Mouse (Mus musculus): ENCODE measurements around the gene Cd68. TPM values are rescaled to one million over a fixed set of nuclear protein-coding genes. Genes with fewer than 3 reads are reported as not detected.
A peak's percentile ranks its signal among the peaks of the same experiment; 100 is the strongest.
"Not testable (repeated sequence)": the region's sequence is repeated elsewhere in the genome, so short reads cannot be mapped to it uniquely, and the experiment has no call there.

The Cd68 gene
- polyA plus RNA-seq, 1 experiment, result 24.7 TPM

DNA sequence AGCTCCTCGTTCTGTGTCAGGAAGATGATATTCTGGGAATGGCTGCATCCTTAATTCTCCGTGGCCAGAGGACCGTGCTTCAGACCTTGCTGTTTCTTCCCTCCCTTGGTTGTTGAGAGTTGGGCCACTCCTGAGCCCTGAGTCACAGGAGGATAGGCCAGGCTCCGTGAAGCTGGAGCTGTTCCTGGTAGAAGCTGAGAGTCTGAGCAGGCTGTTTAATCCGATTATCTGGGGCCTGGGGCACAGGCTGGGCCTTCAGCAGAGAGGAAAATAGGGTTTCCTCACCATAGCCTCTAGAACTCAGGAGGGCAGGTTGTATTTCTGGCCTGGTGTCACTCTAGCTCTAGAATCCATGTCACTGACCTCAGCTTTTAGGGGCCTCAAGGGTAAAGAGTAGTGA, 12.6 kb downstream of the Cd68 start:
- 72% methylated on average over 5 of the region's 5 CpGs for WGBS
- Histone ChIP-seq H3K4me1 (ENCODE audit: control insufficient read depth, insufficient read depth, insufficient read length, low read length) (no peaks in the 10 kb centered on the region), H3K27ac (ENCODE audit: insufficient read depth, low read depth, low read length) (no peak overlapping the region), H3K36me3 (ENCODE audit: control insufficient read depth, insufficient read depth, low read length) (peaks cover 66% of the 10 kb centered on the region), H3K27me3 (ENCODE audit: control insufficient read depth, insufficient read depth, low read length) (no peaks in the 10 kb centered on the region), H3K4me3 (ENCODE audit: low read depth, low read length) (no peak overlapping the region)
- no peak for TF ChIP-seq CTCF (IDR thresholded peaks at IDR 0.05; ENCODE audit: extremely low read depth, insufficient read length, insufficient replicate concordance, low read depth, low read length)

DNA sequence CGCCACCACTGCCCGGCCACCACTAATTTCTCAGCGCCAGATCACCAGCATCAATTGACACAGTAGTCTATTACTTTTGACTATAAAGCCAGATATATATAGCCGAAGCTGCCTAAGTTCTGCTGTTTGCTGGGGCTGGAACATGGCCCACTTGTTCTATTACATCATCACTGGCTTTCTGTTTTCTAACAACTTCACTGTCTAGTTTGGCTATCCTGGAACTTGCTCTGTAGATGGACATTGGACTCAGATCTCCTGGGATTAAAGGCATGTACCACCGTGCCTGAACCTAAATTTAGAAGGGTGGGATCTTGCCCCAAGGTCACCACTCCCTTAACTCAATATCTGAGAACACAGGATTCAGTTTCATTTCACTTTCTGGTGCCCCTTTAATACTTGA, 20.1 kb downstream of the Cd68 start:
- no peak overlapping the region for H3K4me3 ChIP-seq (ENCODE audit: low read depth, low read length)
- no peaks in the 10 kb centered on the region for H3K27me3 ChIP-seq (ENCODE audit: control insufficient read depth, insufficient read depth, low read length)
- no peak overlapping the region for H3K27ac ChIP-seq (ENCODE audit: insufficient read depth, low read depth, low read length)
- no peak for TF ChIP-seq CTCF (IDR thresholded peaks at IDR 0.05; ENCODE audit: extremely low read depth, insufficient read length, insufficient replicate concordance, low read depth, low read length)
- TF ChIP-seq POLR2A (IDR thresholded peaks at IDR 0.05; ENCODE audit: low read depth, low read length), result no peak
- WGBS, result 76% methylated on average over 5 of the region's 5 CpGs
- H3K4me1 ChIP-seq (ENCODE audit: control insufficient read depth, insufficient read depth, insufficient read length, low read length), result no peaks in the 10 kb centered on the region
- peaks cover 76% of the 10 kb centered on the region for H3K36me3 ChIP-seq (ENCODE audit: control insufficient read depth, insufficient read depth, low read length)

DNA sequence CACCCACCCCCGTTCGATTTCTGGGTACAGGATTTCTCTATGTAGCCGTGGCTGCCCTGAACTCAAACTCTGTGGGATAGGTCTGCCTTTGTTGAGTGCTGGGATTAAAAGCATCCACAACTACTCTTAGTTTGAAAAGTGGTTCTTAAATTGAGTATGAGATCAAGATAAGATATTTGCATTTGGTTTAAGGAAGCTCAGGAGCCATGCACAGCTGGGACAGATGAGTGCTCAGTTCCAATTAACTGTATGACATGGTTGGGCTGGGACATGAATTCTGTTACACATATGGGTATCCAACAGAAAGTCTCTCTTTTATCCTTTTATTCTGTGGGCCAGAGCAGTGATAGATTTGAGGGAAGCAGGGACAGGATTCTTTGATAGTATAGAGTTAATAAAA, 30.5 kb downstream of the Cd68 start:
- H3K27me3 ChIP-seq (ENCODE audit: control insufficient read depth, insufficient read depth, low read length), result no peaks in the 10 kb centered on the region
- 39% methylated on average over 3 of the region's 3 CpGs for WGBS
- no peak overlapping the region for H3K27ac ChIP-seq (ENCODE audit: insufficient read depth, low read depth, low read length)
- H3K36me3 ChIP-seq (ENCODE audit: control insufficient read depth, insufficient read depth, low read length), result peaks cover 16% of the 10 kb centered on the region
- no peak overlapping the region for H3K4me3 ChIP-seq (ENCODE audit: low read depth, low read length)
- no peaks in the 10 kb centered on the region for H3K4me1 ChIP-seq (ENCODE audit: control insufficient read depth, insufficient read depth, insufficient read length, low read length)
- no peak for TF ChIP-seq CTCF (IDR thresholded peaks at IDR 0.05; ENCODE audit: extremely low read depth, insufficient read length, insufficient replicate concordance, low read depth, low read length)

DNA sequence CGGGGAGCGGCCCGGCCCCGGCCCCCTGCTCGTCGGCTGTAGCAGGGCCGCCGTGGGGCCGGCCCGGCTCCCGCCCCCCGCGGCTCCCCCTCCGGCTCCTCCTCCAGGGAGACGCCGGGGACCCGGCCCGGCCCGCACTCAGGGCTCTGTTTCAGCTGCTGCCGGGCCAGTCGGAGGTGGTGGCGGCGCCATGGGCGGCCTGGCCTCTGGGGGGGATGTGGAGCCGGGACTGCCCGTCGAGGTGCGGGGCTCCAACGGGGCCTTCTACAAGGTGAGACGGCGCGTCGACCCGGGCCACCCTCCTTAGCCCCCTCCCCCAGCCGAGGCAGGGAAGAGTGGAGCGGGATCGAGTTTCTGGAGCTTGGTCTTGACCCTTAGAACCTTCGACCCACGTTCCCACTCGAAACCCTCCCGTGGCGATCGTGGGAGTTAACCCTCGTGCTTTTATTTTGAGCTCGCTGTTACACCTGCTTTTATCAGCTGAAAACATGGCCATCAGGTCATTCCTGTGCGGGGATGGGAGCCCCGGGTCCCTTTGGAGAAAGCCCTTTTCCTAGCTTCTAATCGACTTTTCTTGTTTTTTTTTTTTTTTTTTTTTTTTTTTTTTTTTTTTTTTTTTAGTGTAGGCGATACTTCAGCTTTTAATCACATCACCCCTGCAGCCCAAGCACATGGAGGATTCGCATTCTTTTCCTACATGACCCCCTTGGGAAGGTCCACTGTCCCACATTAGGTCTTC, 32.7 kb downstream of the Cd68 start:
- TF ChIP-seq CTCF (IDR thresholded peaks at IDR 0.05; ENCODE audit: extremely low read depth, insufficient read length, insufficient replicate concordance, low read depth, low read length) (no peak), POLR2A (IDR thresholded peaks at IDR 0.05; ENCODE audit: low read depth, low read length) (no peak)
- Histone ChIP-seq H3K4me1 (ENCODE audit: control insufficient read depth, insufficient read depth, insufficient read length, low read length) (no peaks in the 10 kb centered on the region), H3K36me3 (ENCODE audit: control insufficient read depth, insufficient read depth, low read length) (peaks cover 2% of the 10 kb centered on the region), H3K27ac (ENCODE audit: insufficient read depth, low read depth, low read length) (peak overlapping the region; percentile 26; the same call in 1 of the 2 replicates), H3K4me3 (ENCODE audit: low read depth, low read length) (peak overlapping the region; percentile 86), H3K27me3 (ENCODE audit: control insufficient read depth, insufficient read depth, low read length) (no peaks in the 10 kb centered on the region)
- under 1% methylated on average over 50 of the region's 50 CpGs for WGBS

DNA sequence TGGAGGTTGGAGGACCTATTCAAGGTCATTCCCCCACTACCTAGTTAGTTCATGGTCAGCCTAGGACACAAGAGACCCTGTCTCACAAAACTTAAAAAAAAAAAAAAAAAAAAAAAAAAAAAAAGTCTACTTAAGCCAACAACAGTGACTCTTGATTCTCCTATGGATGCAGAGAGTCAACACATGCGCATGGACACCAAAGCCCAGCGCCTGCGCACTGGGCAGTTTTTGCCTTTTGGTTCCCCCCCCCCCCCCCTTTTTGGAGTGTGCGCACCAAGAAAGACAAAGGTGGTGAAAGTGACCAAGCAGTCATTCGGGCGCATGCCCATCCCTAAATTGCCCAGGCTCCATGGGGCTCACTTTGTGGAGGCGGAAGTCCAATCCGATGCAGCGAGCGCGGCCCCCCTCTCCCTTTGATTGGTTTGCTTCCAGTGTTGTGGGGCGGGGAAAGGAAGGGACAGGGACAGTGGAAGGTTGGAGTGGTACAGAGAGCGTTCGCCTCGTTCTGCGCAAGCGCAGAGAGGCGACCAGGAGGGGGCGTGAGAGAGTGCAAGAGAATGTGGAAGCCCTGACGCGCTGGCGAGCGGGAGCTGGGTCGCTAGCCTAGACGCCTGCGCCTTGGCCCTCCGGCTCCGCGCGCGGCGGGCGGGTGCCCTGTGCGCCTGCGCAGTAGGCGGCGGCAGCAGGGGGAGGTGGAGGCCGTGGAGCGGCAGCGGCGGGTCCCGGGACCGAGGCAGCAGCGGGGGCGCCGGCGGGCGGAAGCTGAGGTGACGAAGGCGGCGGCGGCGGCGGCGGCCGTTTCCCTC, 33.5 kb downstream of the Cd68 start, which contains the start of gene Fxr2:
Gene Fxr2 (plus strand): TSS at position 707 of the 806 bp plus-strand sequence.
- 0% methylated on average over 35 of the region's 56 CpGs for WGBS
- no peaks in the 10 kb centered on the region for H3K27me3 ChIP-seq (ENCODE audit: control insufficient read depth, insufficient read depth, low read length)
- peak within 1 kb of the TSS; percentile 41 for H3K27ac ChIP-seq (ENCODE audit: insufficient read depth, low read depth, low read length)
- peak within 1 kb of the TSS; percentile 86 for H3K4me3 ChIP-seq (ENCODE audit: low read depth, low read length)
- H3K36me3 ChIP-seq (ENCODE audit: control insufficient read depth, insufficient read depth, low read length), result no peaks in the 10 kb centered on the region; the same call in 1 of the 2 replicates
- H3K4me1 ChIP-seq (ENCODE audit: control insufficient read depth, insufficient read depth, insufficient read length, low read length), result no peaks in the 10 kb centered on the region
- peak; percentile 84 for TF ChIP-seq CTCF (IDR thresholded peaks at IDR 0.05; ENCODE audit: extremely low read depth, insufficient read length, insufficient replicate concordance, low read depth, low read length)
- TF ChIP-seq POLR2A (IDR thresholded peaks at IDR 0.05; ENCODE audit: low read depth, low read length), result peak; percentile 55

DNA sequence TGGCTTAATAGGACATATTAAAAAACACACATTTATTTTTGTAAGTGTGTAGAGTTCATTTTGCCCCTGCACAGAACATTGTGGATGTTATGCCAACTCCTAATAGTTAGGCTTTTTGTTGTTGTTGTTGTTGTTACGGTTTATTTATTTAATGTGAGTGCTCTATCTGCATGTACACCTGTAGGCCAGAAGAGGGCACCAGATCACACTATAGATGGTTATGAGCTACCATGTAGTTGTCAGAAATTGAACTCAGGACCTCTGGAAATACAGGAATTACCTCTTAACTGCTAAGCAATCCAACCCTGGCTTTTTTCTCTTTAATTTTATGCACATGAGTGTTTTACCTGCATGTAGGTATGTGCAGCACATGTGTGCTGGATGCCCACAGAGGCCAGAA, 36.2 kb downstream of the Cd68 start:
- H3K4me1 ChIP-seq (ENCODE audit: control insufficient read depth, insufficient read depth, insufficient read length, low read length), result no peaks in the 10 kb centered on the region
- no peak overlapping the region for H3K27ac ChIP-seq (ENCODE audit: insufficient read depth, low read depth, low read length)
- TF ChIP-seq POLR2A (IDR thresholded peaks at IDR 0.05; ENCODE audit: low read depth, low read length), result no peak
- no peak for TF ChIP-seq CTCF (IDR thresholded peaks at IDR 0.05; ENCODE audit: extremely low read depth, insufficient read length, insufficient replicate concordance, low read depth, low read length)
- no peak overlapping the region for H3K4me3 ChIP-seq (ENCODE audit: low read depth, low read length)
- WGBS, result 57% methylated on average over 1 of the region's 1 CpGs
- H3K36me3 ChIP-seq (ENCODE audit: control insufficient read depth, insufficient read depth, low read length), result no peaks in the 10 kb centered on the region
- no peaks in the 10 kb centered on the region for H3K27me3 ChIP-seq (ENCODE audit: control insufficient read depth, insufficient read depth, low read length)

DNA sequence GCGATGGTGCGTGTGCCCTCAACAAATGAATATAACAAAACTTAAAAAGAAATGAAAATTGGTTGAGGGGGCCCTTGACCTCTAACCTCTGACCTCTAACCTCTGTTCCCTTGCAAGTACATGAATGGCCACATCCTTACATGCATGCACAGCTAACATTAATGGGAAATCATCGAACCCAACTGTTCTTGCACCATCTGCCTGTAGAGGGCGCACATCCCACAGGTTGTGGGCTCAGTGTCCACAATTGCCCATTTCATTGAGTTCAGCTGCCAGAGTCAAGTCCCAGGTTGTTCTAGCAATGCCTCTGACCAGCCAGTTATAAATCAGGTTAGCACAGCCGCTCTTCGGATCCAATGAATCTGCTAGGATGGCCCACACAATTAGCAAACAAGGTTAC, 37.7 kb downstream of the Cd68 start:
- H3K36me3 ChIP-seq (ENCODE audit: control insufficient read depth, insufficient read depth, low read length), result no peaks in the 10 kb centered on the region
- H3K27ac ChIP-seq (ENCODE audit: insufficient read depth, low read depth, low read length), result no peak overlapping the region
- 37% methylated on average over 6 of the region's 6 CpGs for WGBS
- no peaks in the 10 kb centered on the region for H3K27me3 ChIP-seq (ENCODE audit: control insufficient read depth, insufficient read depth, low read length)
- no peak for TF ChIP-seq POLR2A (IDR thresholded peaks at IDR 0.05; ENCODE audit: low read depth, low read length)
- peak; percentile 95; the same call in 1 of the 2 replicates for TF ChIP-seq CTCF (IDR thresholded peaks at IDR 0.05; ENCODE audit: extremely low read depth, insufficient read length, insufficient replicate concordance, low read depth, low read length)
- no peak overlapping the region for H3K4me3 ChIP-seq (ENCODE audit: low read depth, low read length)
- H3K4me1 ChIP-seq (ENCODE audit: control insufficient read depth, insufficient read depth, insufficient read length, low read length), result no peaks in the 10 kb centered on the region

DNA sequence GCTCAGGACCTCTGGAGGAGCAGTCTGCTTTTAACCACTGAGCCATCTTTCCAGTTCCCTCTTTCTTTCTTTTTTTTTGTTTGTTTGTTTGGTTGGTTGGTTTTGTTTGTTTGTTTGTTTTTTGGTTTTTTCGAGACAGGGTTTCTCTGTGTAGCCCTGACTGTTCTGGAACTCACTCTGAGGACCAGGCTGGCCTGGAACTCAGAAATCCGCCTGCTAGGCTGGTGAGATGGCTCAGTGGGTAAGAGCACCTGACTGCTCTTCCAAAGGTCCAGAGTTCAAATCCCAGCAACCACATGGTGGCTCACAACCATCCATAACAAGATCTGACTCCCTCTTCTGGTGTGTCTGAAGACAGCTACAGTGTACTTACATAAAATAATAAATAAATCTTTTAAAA, 41.6 kb downstream of the Cd68 start:
- peaks cover 12% of the 10 kb centered on the region for H3K4me1 ChIP-seq (ENCODE audit: control insufficient read depth, insufficient read depth, insufficient read length, low read length)
- H3K4me3 ChIP-seq (ENCODE audit: low read depth, low read length); H3K27me3 ChIP-seq (ENCODE audit: control insufficient read depth, insufficient read depth, low read length); H3K27ac ChIP-seq (ENCODE audit: insufficient read depth, low read depth, low read length); H3K36me3 ChIP-seq (ENCODE audit: control insufficient read depth, insufficient read depth, low read length): not testable (repeated sequence)
- WGBS, result 82% methylated on average over 2 of the region's 2 CpGs

All from small intestine, adult 2 months (tissue).